Mouse (Mus musculus) ovary, postnatal 36 days (tissue): ENCODE measurements around the gene Sertad3.
A peak's percentile ranks its signal among the peaks of the same experiment; 100 is the strongest.

Experiments used
- DNase-seq: peaks from one replicate; pipeline ENCODE4 v3.0.0; 2022; ENCODE audit warnings: low spot score, mixed read lengths

Sertad3 gene

DNA sequence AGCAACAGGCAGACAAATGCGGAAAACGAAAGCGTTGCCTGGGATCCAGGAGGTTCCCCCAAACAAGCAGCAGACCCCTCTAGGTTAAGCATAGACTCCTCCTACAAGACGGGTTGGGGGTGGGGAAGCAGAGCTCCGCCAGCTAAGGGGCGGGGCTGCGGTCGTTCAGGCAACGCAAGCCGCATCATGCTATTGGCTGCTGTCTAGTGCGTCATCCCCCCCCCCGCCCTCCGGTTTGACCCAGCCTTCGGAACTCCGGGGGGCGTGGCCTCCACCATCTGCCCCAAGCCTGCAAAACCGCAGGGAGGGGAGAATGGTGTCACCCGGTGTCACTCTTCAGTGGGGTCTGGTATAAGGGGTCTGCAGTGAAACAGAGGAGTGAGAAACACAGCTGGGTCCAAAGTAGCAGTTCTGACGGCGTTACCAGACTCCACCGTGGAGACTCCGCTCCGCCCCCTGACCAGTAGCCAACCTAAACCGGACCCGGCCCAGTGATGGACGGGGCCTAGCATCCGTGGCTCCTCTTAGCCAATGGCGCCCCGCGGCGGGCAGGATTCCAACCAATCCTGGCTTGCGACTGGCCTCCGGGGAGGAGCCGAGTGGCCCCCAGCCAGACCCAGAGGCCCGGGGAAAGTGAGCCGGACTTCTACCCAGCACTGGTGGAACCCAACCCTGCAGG is at the start of gene Sertad3:
Sertad3 (plus strand) TSS at position 613 of the 679 bp plus-strand sequence.
- DNase-seq = peak; percentile 100

DNA sequence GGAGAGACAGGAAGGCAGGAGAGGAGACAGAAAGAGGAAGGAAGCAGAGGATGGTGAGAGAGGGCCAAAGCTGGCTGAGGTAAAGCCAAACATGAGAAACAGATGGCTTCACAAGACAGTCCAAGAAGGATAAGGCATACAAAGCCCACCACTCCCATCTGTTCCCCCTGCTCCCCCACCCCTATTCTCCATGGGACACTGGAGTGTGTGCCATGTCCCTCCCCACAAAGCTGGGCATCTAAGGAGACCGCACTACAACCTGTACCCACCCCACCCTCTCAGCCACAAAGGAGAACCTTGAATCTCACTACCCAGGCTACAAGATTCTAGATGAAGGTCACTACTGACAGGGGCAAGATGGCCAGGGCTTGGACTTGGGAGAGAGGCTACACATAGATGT is 46.2 kb upstream of the Sertad3 start:
- no peak for DNase-seq

DNA sequence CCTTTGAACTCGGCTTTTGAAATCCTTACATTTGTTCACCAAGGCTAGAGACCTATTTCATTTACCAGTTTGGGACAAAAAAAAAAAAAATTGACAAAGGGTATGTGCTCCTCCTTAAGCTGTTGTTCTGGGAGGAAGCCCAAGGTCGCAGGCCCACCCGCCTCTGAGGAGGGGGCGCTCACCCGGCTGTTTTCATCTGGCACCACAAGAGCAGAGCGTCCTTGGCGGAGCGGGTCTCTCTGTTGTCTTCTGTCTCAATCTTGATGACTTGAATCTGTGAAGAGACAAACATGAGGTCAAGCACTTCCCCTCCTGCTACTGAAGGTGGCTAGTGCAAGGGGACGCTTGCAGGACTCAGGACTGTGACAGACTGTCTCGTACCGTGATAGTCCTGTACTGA is 45.6 kb upstream of the Sertad3 start:
- DNase-seq = peak; percentile 7

DNA sequence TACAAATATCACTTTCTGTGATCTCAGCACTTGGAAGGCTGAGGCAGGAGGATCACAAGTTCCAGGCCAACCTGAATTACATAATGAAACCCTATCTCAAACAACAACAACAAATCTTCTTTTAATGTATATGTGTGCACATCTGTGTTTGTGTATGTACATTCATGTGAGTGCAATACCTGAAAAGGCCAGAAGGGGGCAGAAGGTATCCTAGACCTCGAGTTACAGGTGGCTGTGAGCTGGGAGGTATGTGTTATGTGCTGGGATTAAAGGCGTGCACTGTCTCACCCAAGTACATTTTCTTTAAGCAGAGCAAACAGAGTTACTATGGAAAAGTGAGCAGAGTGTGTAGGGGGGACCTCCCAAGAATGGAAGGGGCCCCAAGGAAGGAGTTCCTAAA is 44.4 kb upstream of the Sertad3 start:
- DNase-seq = no peak

DNA sequence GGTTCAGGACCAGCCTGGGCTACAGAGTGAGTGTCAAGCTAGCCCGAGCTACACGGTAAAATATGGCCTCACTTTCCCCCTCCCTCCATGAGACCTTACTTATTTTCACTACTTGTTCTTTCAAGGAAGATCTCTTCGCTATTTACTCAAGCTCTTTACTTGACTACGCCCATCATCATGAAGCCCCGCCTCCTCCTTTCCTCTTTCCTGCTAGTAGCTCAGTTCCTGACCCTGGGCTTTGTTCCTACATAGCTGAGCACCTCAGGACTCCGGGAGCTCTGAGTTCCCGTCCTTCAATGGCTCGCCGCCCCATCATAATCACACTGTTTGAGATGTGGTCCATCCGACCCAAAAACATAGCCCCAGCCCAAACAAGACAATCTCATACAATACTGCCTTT is 40.2 kb upstream of the Sertad3 start:
- DNase-seq = no peak

DNA sequence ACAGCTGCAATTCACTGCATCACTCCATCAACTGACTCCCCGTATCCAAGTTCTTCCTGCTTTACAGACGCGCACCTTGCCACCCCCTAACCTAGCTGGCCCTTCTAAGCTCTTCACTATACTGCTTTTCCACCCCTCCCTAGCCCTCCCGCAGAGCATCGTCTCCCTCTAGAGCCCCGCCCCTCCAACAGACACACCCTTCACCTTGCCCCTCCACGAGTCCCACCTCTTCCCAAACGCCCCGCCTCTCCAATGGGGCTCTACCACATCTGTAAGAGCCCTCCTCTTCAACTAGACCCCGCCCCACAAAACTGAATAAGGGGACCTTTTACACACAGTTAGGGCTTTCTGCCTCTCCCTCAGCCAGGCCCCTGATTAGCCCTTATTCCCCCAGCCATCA is 39.8 kb upstream of the Sertad3 start:
- no peak for DNase-seq

DNA sequence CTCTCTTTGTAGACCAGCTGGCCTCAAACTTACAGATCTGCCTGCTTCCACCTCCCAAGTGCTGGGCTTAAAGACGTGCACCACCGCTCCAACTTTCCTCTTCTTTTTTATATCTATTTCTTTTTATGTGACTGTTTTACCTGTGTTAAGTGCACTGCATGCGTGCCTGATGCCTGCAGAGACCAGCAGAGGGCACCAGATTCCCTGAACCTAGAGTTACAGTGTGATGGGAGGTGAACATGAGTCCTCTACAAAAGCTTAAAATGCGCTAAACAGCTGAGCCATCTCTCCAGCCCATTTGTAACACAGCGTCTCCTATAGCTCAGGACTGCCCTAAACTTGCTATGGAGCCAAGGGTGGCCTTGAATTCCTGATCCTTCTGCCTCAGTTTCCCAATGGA is 36.0 kb upstream of the Sertad3 start:
- DNase-seq = no peak

DNA sequence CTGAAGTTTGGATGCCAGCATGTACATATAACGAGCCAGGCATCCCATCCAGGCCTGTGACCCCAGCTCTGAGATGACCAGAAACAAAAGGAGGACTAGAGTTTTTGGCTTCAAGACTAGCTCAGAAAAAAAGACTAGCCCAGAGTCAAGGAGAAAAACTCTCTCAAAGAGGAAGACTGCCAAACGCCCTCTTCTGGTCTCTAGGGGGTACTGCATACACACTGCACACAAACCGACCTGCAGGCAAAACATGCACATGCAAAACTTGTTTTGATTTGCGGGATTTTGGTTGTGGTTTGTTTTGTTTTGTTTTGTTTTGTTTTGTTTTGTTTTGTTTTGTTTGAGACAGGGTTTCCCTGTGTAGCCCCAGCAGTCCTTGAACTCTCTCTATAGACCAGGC is 33.6 kb upstream of the Sertad3 start:
- DNase-seq = no peak

DNA sequence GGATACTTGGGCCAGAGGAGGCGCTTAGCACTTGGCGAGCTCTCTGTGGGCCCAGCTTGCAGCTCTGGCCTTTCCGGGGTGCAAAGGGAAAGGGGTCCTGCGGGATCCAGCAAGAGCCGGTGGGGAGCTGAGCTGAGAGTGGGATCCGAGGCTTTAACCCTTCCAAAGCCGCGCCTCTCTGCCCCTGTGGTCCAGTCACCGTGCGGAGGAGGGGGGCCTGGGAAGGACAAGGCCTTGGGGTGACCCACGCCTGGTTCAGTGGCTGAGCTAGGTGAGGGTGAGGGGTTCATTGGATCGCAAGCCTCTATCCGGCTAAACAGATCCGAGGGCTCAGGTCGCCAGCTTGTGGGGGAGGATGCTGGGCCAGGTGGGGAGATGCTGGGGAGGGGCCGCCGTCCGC is 27.5 kb upstream of the Sertad3 start:
- no peak for DNase-seq

DNA sequence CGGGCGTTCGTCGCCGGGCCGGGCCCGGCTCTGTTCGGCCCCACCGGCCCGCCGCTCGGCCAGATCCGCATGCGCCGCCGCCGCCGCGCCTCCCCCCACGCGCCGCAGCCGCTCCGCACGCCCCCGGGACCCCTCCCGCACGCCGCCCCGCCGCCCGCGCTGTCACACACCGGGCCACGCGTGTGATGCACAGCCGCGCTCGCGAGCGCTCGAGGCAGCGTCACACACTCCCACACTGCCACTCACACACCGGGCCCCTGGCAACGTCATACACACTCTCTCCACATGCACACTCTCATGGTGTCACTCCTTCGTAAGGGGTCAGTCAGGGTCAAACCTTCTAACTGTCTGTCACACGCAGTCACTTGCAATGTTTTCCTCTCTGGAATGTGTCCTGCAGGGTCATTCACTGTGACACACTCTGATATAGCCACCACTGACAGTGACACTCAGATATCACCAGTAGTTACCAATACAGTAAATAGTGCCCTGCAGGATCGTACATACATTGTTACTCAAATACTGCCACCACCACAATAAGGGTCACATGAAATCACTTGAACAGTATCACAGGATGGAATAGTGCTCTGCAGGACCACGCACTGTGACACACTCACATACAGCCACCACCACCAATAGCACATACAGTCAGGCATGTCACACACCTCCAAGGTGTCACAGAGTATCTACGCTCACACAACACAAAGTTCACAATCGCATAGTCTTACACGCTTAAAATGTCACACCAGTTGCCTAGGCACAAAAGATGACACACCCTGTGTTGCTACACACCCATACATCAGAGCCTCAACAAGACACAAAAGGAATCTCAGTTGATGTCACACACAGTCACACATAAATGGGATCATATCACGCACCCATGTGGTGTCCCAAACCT is 26.8 kb upstream of the Sertad3 start:
- DNase-seq = no peak

DNA sequence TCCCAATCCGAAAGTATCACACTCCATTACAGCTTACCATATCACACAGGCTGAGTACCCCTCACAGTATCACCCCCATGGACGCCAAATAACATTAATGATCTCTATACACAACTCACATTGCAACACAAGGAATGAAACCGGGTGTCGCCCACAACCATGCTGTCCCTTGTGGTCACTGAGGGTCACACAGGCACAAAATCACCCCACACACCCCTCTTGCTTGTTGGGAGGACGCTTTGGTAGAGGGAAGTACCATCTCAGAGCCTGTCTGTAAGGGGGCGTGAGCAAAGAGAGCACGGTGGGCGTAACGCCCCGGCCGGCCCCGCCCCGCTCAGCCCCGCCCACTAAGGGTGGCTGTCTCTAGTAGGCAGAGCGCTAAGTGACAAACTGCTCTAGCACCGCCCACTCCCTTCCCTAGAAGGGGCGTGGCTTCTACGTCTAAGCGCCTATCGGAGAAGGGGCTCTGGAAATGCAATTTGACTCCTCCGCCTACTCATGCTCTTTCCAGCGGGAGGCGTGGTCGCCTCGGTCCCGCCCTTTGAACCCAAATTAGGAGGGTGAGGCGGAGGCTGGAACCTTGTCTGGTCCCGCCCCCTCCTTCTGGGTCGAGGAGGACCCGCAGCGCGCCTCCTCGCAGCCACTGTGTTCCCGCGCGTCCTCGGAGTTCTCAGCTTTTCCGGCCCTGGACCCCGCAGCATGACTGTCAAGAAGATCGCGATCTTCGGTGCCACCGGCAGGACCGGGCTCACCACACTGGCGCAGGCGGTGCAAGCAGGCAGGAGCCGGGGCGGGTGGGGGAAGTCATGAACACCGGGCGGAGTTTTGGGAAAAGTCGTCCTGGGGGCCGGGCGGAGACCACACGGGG is 25.9 kb upstream of the Sertad3 start, which contains the start of the genes Sptbn4 and Blvrb:
Sptbn4 (minus strand) TSS at position 268 of the 868 bp plus-strand sequence.
Blvrb (plus strand) TSS at position 560 of the 868 bp plus-strand sequence.
- DNase-seq = peak; percentile 97

DNA sequence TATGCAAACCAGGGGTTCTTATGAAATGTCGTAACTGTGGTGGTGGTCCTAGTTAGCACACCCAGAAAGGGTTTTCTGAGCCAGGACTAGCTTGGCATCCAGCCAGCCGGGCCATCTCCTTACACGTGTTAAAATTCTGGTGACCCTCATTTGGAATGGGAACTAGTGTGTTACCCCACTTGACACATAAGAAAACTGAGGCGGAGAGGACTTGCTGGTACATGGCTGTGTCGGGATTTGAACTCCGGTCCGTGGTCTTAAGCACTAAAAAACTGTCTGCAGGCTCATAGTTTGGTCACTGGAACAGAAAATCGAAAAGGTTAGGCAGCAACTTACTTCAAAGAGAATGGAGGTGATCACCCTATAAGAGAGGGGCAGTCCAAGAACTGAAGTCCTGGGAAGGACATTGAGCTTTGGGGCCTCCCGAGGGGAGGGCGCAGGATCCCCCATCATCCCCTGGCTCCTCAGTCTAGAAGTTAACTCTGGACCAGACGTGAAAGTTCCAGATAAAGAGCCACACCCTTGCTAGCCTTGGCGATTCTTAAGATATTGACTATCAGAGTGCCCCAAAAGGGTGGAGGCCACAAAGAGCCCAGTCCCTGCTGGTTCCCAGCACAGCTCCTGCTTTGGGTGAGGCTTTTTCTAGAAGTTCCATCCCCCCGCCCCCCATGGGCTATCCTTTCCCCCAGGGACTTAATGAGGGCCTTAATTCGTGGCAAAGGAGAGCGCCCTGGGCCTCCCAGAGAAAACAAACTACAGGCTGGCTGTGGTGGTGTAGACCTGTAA is 25.0 kb upstream of the Sertad3 start:
- DNase-seq = no peak

DNA sequence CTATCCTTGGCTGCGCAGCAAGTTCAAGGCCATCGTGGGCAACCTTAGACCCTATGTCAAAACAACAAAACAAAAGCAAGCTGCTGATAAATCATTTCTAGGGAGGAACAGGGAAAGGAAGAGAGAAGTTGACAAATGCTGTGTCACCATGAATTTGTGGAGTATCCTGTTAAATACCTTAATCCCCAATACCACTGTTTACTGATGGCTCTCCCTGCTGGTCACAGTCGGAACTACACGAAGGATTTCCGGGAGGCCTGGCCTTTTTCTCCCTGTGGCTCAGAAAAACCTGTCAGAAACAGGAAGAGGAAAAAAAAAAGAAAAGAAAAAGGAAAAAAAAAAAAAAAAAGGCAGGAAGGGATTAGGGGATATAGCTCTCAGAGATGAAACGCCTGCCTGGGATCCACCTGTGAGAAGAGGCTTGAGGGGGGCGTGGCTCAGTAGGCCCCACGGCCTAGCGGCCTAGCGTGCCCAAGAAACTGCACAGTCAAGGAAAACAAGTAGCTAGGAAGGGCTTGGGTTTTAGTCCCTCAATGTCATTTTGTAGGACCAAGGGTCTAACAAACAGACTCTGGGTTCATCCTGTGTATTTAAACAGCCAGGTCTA is 24.2 kb upstream of the Sertad3 start:
- peak; percentile 56 for DNase-seq

DNA sequence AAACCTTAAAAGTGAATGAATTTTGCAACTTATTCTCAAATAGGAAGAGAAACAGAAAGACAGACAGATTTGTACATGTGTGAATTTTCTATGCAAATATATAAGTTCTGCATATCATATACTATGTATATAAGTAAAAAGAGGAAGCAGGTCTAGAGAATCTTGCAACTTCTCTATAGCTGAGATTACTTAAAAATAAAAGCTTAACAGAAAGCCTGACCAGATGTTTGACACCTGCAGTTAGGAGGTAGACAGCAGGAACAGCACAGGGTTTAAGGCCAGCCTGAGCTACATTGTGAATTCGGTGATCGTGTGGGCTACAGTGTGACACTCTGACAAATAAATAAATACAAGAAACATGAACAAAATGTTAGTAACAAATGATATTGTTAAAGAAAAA is 22.2 kb upstream of the Sertad3 start:
- DNase-seq = no peak

DNA sequence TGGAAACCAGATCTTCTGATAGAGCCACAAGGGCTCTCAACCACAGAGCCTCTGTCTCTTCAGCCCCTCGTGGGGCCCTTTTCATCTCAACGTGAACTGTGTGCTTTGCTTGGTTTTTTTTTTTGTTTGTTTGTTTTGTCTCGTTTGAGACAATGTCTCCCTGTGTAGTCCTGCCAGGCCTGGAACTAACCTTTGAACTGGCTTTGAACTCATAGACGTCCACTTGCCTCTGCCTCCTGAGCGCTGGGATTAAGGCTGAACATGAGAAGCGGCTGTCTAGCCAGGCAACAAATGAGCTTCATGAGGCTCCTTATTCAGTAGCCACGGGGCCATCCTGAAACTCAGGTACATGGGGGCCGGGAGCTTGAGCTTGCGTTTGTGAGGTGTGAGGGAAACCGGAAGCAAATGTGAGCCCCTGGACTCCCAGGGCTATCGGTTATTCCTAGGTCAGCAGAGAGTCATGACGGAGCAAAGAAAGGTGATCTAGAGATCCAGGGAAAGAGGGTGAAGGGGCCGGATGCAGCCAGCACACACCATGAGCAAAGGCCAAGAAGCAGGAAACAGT is 21.3 kb upstream of the Sertad3 start:
- DNase-seq = no peak

DNA sequence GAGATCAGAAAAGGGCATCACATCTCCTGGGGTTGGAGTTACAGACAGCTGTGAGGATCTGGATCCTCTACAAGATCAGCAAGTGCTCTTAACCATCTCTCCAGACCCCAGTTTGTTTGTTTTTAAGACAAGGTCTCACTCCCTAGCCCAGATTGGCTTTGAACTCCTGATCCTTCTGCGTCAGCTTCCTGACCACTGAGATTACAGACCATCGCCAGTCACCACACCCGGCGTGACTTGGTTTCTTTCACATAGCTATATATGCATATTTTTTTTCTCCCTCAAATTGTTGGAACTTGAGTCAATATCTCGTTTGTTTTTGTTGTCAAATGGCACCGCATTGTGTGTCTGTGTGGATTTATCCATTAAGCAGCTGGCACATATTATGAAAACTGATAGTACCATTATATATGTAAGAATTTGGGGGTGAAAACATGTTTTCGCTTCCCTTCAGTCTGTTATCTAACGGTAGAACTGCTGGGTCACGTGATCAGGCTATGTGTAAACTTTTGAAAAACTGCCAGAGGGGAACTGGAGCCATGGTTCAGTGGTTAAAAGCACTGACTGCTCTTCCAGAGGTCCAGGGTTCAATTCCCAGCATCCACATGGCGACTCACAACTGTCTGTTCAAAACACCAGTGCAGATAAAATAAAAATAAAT is 19.0 kb upstream of the Sertad3 start:
- no peak for DNase-seq

DNA sequence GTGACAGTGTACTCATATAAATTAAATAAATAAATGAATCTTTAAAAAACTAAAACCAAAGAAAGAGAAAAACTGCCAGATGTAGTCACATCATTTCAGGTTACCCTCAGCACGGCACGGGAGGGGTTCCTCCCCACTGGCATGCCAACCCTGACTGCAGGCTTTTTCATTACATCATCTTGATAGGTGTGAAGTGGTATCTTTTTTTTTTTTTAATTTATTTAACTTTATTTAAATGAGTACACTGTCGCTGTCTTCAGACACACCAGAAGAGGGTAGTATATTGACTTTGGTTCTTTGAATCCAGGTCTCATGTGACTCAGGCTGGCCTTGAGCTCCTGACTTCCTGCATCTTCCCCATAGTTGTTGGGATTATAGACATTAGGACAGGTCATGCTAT is 18.3 kb upstream of the Sertad3 start:
- DNase-seq = no peak

DNA sequence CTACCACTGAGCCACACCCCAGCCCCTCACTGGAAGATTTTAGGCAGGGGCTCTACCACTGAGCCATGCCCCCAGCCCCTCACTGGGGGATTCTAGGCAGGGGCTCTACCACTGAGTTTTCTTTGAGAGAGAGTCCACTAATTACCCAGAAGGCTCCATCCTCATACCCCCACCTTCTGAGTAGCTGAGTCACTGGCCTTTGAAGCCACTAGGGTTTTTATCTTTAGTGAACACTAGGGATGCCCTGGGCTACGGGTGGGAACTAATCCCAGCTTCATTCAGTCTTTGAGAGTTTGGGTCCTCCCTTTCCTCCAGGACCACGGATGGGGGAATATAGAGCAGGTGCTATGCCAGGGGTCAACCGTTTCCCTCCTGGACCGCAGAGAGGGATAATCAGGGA is 15.0 kb upstream of the Sertad3 start:
- DNase-seq = no peak

DNA sequence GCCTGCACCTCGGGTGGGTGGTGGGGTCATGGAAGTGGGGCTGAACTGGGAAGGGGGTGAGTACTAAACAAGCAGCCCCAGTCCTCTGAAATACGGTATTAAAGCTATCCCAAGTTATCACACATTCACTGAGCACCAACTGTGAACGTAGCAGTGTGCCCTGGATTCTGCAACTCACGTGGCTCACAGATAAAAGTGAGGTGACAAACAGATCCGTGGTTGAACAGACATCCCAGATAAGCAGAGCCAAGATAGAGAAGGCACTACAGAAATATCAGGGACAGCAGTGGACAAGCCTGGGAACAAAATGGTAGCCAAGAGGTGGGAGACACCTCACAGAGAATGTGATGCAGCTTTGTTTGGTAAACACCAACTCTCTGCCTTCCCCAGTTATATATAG is 13.9 kb upstream of the Sertad3 start:
- DNase-seq = no peak

DNA sequence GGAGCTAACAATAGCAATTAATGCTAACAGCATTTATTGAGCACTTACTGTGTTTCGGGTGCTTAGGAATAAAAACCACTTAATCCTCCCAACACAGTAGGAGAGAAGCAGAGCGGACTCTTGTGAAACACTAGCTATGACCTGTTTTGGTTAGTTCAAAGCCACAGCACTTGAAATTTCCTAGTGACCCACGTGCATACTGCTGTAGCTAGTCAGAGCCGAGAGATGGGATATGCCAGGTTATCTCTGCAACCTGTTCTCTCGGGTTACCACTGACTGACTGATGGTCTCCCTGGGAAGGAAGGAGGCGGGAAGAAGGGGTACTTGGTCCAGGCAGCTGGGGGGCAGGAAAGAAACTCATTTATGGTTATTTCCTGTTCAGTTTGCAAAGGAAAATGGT is 13.1 kb upstream of the Sertad3 start:
- no peak for DNase-seq
